Mouse (Mus musculus): ENCODE data around the gene Dip2b.

The Dip2b gene

GRCm38 (mm10) chr15:100182526-100183280 is 144.2 kb downstream of the Dip2b start:
- DNase-seq: no peak

- no peak for DNase-seq
Observed at GRCm38 (mm10) chr15:100183510-100183909, 145.0 kb downstream of the Dip2b start.

- peak; percentile 19 for DNase-seq
Observed at GRCm38 (mm10) chr15:100184821-100185496, 146.5 kb downstream of the Dip2b start.

- no peak for DNase-seq
Observed at GRCm38 (mm10) chr15:100186234-100186633, 147.8 kb downstream of the Dip2b start.

GRCm38 (mm10) chr15:100186882-100187672 is 148.6 kb downstream of the Dip2b start:
- DNase-seq: no peak

- DNase-seq: peak; percentile 24
Observed at GRCm38 (mm10) chr15:100188542-100188941, 150.1 kb downstream of the Dip2b start.

GRCm38 (mm10) chr15:100188962-100189404 is 150.5 kb downstream of the Dip2b start:
- DNase-seq: no peak

- DNase-seq: no peak
Observed at GRCm38 (mm10) chr15:100190083-100190482, 151.6 kb downstream of the Dip2b start.

GRCm38 (mm10) chr15:100198983-100199745 is 160.7 kb downstream of the Dip2b start:
- no peak for DNase-seq

GRCm38 (mm10) chr15:100199790-100200189 is 161.3 kb downstream of the Dip2b start:
- no peak for DNase-seq

- DNase-seq: no peak
Observed at GRCm38 (mm10) chr15:100201806-100202205, 163.3 kb downstream of the Dip2b start.

- DNase-seq: no peak
Observed at GRCm38 (mm10) chr15:100202431-100203015, 164.1 kb downstream of the Dip2b start.

- no peak for DNase-seq
Observed at GRCm38 (mm10) chr15:100204574-100204973, 166.1 kb downstream of the Dip2b start.

GRCm38 (mm10) chr15:100210013-100210412 is 171.5 kb downstream of the Dip2b start:
- no peak for DNase-seq

- DNase-seq: no peak
Observed at GRCm38 (mm10) chr15:100213339-100213738, 174.9 kb downstream of the Dip2b start.

GRCm38 (mm10) chr15:100215092-100215491 is 176.6 kb downstream of the Dip2b start:
- no peak for DNase-seq

- DNase-seq: no peak
Observed at GRCm38 (mm10) chr15:100216173-100216572, 177.7 kb downstream of the Dip2b start.

- DNase-seq: no peak
Observed at GRCm38 (mm10) chr15:100218018-100218417, 179.6 kb downstream of the Dip2b start.

- no peak for DNase-seq
Observed at GRCm38 (mm10) chr15:100219396-100219795, 180.9 kb downstream of the Dip2b start.

- no peak for DNase-seq
Observed at GRCm38 (mm10) chr15:100220916-100221315, 182.5 kb downstream of the Dip2b start.

GRCm38 (mm10) chr15:100225381-100225780 is 186.9 kb downstream of the Dip2b start:
- DNase-seq: no peak

GRCm38 (mm10) chr15:100225891-100226290 is 187.4 kb downstream of the Dip2b start:
- DNase-seq: no peak
